Mouse (Mus musculus) kidney, adult 8-10 months (tissue): ENCODE measurements at regions not wholly inside any gene's neighbourhood (a gene's known extent, or its start where the extent isn't known, plus 50 kb on each side); places are given as distances from the start of the nearest gene placed in this dataset.

ENCODE experiments used
- DNase-seq, 2 experiments: peaks; one replicate each; pipeline ENCODE4 v3.0.0; 2022

GRCm38 (mm10) chrX:158236206-158236605, 193.1 kb upstream of the Cnksr2 start:
- peak in 1 of 2 experiments; percentile 1 for DNase-seq

DNA sequence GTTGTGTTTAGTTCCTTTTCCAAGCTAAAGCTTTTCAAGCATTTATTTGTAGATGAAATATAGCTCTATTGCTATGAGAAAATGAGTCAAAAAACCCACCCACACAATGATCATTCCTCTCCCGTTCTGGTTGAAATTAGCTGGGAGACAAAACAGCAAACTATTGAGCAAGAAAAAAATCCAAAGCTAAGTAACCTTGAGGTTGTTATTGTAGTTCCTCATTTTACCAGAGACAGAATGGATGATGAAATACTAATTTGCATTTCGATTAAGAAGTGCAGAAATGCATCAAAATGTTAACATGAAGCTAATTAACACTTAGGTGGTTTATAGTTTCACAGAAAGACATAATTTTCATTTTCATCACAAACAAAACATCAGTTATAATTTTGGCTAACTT, 166.1 kb upstream of the Cnksr2 start:
- DNase-seq = no peak

DNA sequence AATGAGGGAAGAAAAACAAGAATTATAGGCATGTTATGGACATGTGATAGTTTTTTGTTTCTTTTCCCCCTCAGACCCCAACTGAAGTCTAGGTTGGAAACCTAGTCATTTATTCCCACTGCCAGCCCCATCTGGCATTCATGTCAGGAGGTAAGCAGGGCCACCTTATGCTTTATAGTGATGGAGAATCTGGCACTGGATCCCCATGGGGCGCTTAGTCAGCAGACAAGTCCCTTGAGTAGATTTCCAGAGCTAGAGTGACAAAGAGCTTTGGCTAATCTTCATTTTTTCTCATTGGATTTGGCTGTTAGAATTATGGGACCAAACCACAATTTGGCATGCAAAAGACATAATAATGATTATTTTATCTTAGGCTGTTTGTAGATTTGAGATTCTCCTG, 152.4 kb upstream of the Cnksr2 start:
- no peak for DNase-seq

GRCm38 (mm10) chrX:158181486-158181885, 138.4 kb upstream of the Cnksr2 start:
- peak; percentile 2 to 19 for DNase-seq

- no peak for DNase-seq
Observed at GRCm38 (mm10) chrX:158180356-158180755, 137.3 kb upstream of the Cnksr2 start.

- DNase-seq = peak; percentile 1 to 2
Observed at GRCm38 (mm10) chrX:158135870-158136557, 92.9 kb upstream of the Cnksr2 start.

GRCm38 (mm10) chrX:158133526-158133925, 90.4 kb upstream of the Cnksr2 start:
- peak in 1 of 2 experiments; percentile 16 for DNase-seq
